Mouse (Mus musculus) layer of hippocampus, postnatal 25 days (tissue): ENCODE data around the gene Hps3. TPM values are rescaled to one million over a fixed set of nuclear protein-coding genes. Genes with fewer than 3 reads are reported as not detected.
"Not testable (repeated sequence)": the region's sequence is repeated elsewhere in the genome, so short reads cannot be mapped to it uniquely, and the experiment has no call there.

Experiments
- DNase-seq, 2 experiments: peaks; one replicate each; pipeline ENCODE4 v3.0.0; 2022; ENCODE audit warnings: mixed read lengths in 2 of 2, low spot score in 1 of 2; ENCODE audit errors: extremely low spot score in 1 of 2
- total RNA-seq, 2 experiments: library from RNA; stranded (reverse); gene quantifications; 2 replicates each; pipeline ENCODE4 v1.2.3; 2021

The Hps3 gene
- total RNA-seq, result 10 to 100 TPM; 17.0 to 18.9 TPM

- peak; percentile 73 to 86 for DNase-seq
These were observed at the start of gene Hps3 for GRCm38 (mm10) chr3:20034719-20035404. TSS of gene Hps3 (minus strand) at chr3:20035315.

- DNase-seq, result no peak
These were observed 47.0 kb upstream of the Hps3 start for GRCm38 (mm10) chr3:20082161-20082560.

GRCm38 (mm10) chr3:20076145-20077053, 41.3 kb upstream of the Hps3 start:
- DNase-seq, result no peak

GRCm38 (mm10) chr3:20058197-20058541, 23.1 kb upstream of the Hps3 start:
- DNase-seq, result no peak

GRCm38 (mm10) chr3:20057306-20058196, 22.4 kb upstream of the Hps3 start, which contains the start of gene Hltf:
TSS of gene Hltf (plus strand) at chr3:20057811.
- DNase-seq, result peak; percentile 80 to 92

- not testable (repeated sequence) for DNase-seq
These were observed 9.6 kb upstream of the Hps3 start for GRCm38 (mm10) chr3:20044736-20045135.

GRCm38 (mm10) chr3:20041461-20041860, 6.3 kb upstream of the Hps3 start:
- not testable (repeated sequence) for DNase-seq

GRCm38 (mm10) chr3:20036069-20036468, 954 bp upstream of the Hps3 start:
- no peak for DNase-seq

GRCm38 (mm10) chr3:20033761-20034718, 1.1 kb downstream of the Hps3 start:
- no peak for DNase-seq

GRCm38 (mm10) chr3:20030807-20031206, 4.3 kb downstream of the Hps3 start:
- no peak for DNase-seq

- no peak for DNase-seq
These were observed 6.5 kb downstream of the Hps3 start for GRCm38 (mm10) chr3:20028640-20029039.

- DNase-seq, result no peak
These were observed 7.3 kb downstream of the Hps3 start for GRCm38 (mm10) chr3:20027788-20028187.

- DNase-seq, result no peak
These were observed 8.0 kb downstream of the Hps3 start for GRCm38 (mm10) chr3:20026996-20027689.

GRCm38 (mm10) chr3:20026481-20026880, 8.6 kb downstream of the Hps3 start:
- DNase-seq, result no peak

GRCm38 (mm10) chr3:20023832-20024231, 11.3 kb downstream of the Hps3 start:
- DNase-seq, result no peak

- no peak for DNase-seq
These were observed 17.0 kb downstream of the Hps3 start for GRCm38 (mm10) chr3:20018076-20018475.

GRCm38 (mm10) chr3:20014454-20014853, 20.7 kb downstream of the Hps3 start:
- no peak for DNase-seq

GRCm38 (mm10) chr3:20010905-20011304, 24.2 kb downstream of the Hps3 start:
- DNase-seq, result not testable (repeated sequence)

- no peak for DNase-seq
These were observed 24.7 kb downstream of the Hps3 start for GRCm38 (mm10) chr3:20010464-20010863.
